In genomic region chr10:110982771-110983170, GRCm38 (mm10) we compare ENCODE assay signal across 18 mouse cellular contexts. TPM values are rescaled to one million over a fixed set of nuclear protein-coding genes. Genes with fewer than 3 reads are reported as not detected.
DNase-seq lines count a peak whose midpoint lies in the region; ATAC-seq lines count a peak whose summit lies in the region.
"Had no signal": no experiment of that assay in that cellular context is flagged by ENCODE, and none has a peak within 500 bp of the region (broad histone marks: within the 10 kb centered on the region; RNA-seq: fewer than 3 reads in every experiment).

No protein-coding gene starts in this region.

- no peak overlapping the region for H3K4me2 ChIP-seq in kidney, embryonic 15.5 days
- H3K4me2 ChIP-seq: embryonic facial prominence, embryonic 13.5 days; forebrain, embryonic 13.5 days; heart, embryonic 12.5 days; hindbrain, embryonic 12.5 days had no signal

- H3K9ac ChIP-seq in kidney, embryonic 15.5 days, result no peak overlapping the region
- H3K9ac ChIP-seq: embryonic facial prominence, embryonic 13.5 days; forebrain, embryonic 13.5 days; forebrain, postnatal 0 days; heart, embryonic 12.5 days; hindbrain, embryonic 12.5 days had no signal

- no peak overlapping the region for H3K4me3 ChIP-seq in kidney, embryonic 15.5 days (replicated peaks)
- H3K4me3 ChIP-seq: embryonic facial prominence, embryonic 13.5 days; forebrain, embryonic 13.5 days; heart, embryonic 12.5 days; hindbrain, embryonic 12.5 days had no signal

- H3K27ac ChIP-seq in kidney, embryonic 15.5 days, result no peak overlapping the region
- H3K27ac ChIP-seq: embryonic facial prominence, embryonic 13.5 days; forebrain, embryonic 13.5 days; hindbrain, embryonic 12.5 days had no signal

- 0 out of 2 replicates have a peak, but pooled peaks cover 2% of the 10 kb centered on the region for H3K4me1 ChIP-seq in kidney, embryonic 15.5 days
- H3K4me1 ChIP-seq: embryonic facial prominence, embryonic 13.5 days; forebrain, embryonic 13.5 days; hindbrain, embryonic 12.5 days had no signal

- no peaks in the 10 kb centered on the region for H3K9me3 ChIP-seq in kidney, embryonic 15.5 days (replicated peaks)
- H3K9me3 ChIP-seq: embryonic facial prominence, embryonic 13.5 days; forebrain, embryonic 13.5 days; heart, embryonic 12.5 days; hindbrain, embryonic 12.5 days had no signal

- DNase-seq in heart, adult 11 months, result peak; percentile 81
- DNase-seq in heart, postnatal 36 days, result no peak
- DNase-seq in kidney, adult 9 months, result peak; percentile 76
- peak; percentile 58 to 59 for DNase-seq in kidney, postnatal 25 days
- DNase-seq in skeletal muscle tissue, adult 2 months (ENCODE audit: low read depth, low spot score), result peak; percentile 35
- DNase-seq: adrenal gland, postnatal 14 days; cerebellum, adult 18-20 months; cerebellum, adult 9-11 months; cerebellum, postnatal 36 days; forebrain, postnatal 0 days had no signal

- ATAC-seq in kidney, embryonic 15.5 days (replicated peaks; ENCODE audit: low FRiP score), result no peak
- ATAC-seq: activated CD4-positive, CD25-positive, alpha-beta regulatory T cell, adult 4 months; forebrain, postnatal 0 days; Patski had no signal

- WGBS in kidney, embryonic 15.5 days, result 82% methylated on average over 4 of the region's 4 CpGs

- intact Hi-C loops in heart, postnatal 36 days (cut with DNase I), result no loop called here

- H3K36me3 ChIP-seq in kidney, embryonic 15.5 days, result peaks cover 31% of the 10 kb centered on the region

- H3K27me3 ChIP-seq in kidney, embryonic 15.5 days, result no peaks in the 10 kb centered on the region
- H3K27me3 ChIP-seq: CH12.LX; embryonic facial prominence, embryonic 13.5 days; forebrain, embryonic 13.5 days; heart, embryonic 12.5 days; hindbrain, embryonic 12.5 days; Patski had no signal

RNA-seq across cellular contexts. Expression of gene Zdhhc17, which starts 27.2 kb away (rescaled TPM):
- 10 to 100 TPM; 24.7 to 27.7 TPM for total RNA-seq in heart, postnatal 36 days (2021)
- 24.7 and 24.9 TPM in 2 replicates for polyA plus RNA-seq in kidney, embryonic 15.5 days (2015; fragmentation: Nextera tagmentation; extraction: Ambion mirVana)

Comparison
In these comparisons a context has a peak if more than half of its experiments do, and no peak if none do; other contexts are left out.
1. DNase-seq: peak in heart, adult 11 months (single experiment), kidney, adult 9 months (single experiment), kidney, postnatal 25 days (2 of 2) and skeletal muscle tissue, adult 2 months (single experiment); none in heart, postnatal 36 days (0 of 2).